Mouse (Mus musculus): ENCODE measurements around the gene Faf2. TPM values are rescaled to one million over a fixed set of nuclear protein-coding genes. Genes with fewer than 3 reads are reported as not detected.

The Faf2 gene
- total and polyA plus RNA-seq, 3 experiments: 31.4 to 39.3 TPM; not detected in 1

DNA sequence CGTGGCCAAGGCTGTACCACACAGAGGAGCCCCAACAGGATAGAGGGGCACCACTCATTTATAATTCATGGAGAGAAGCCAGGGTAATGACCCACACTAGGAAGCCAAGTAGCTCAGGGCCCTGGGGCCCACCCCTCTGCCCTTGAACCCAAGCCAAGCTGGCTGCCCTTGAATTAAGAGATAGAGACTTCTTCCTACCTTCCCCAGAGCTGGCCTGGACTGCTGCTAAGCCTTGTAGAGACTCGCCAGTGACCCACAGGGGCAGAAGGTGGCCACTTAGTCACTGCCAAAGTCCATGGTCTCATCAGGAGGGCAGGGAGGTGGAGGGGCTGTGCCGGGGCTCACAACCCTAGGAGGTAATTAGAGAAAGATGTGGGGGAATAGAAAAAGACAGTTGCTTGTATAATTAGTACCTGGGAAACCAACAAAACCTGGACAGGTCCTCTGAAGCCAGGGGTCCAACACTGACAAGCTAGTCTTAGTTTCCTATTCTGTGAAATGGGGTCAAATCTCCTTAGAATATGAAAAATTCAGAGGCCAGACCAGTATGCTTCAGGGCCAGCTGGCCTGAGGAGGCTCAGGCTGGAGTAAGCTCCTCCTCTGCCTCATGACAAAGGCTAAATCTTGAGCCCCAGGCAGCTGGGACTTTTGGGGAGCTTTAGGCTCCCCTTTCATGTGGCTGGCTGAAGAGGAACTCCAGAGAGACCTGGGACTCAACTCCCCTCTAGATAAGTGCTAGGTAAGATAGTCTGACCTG lies 62.7 kb downstream of the Faf2 start:
- no peaks in the 10 kb centered on the region for H3K27me3 ChIP-seq (ENCODE audit: control insufficient read depth in 1 of 2, insufficient read depth in 2 of 2, low read length in 2 of 2)
- peaks cover 32% of the 10 kb centered on the region for H3K79me2 ChIP-seq (ENCODE audit: control insufficient read depth, insufficient read depth, low read length, poor library complexity)
- no peak overlapping the region for H3K27ac ChIP-seq (ENCODE audit: control insufficient read depth, low read depth, low read length)
- H3K36me3 ChIP-seq (ENCODE audit: control insufficient read depth in 1 of 2, insufficient read depth in 2 of 2, low read length in 2 of 2): peaks cover 13 to 26% of the 10 kb centered on the region in 2 experiments
- H3K9me3 ChIP-seq (replicated peaks; ENCODE audit: insufficient read depth, low read length): no peaks in the 10 kb centered on the region
- no peak overlapping the region for H3K4me3 ChIP-seq (ENCODE audit: control insufficient read depth in 1 of 2, insufficient read depth in 1 of 2, low read depth in 2 of 2, low read length in 2 of 2)
- no peak for DNase-seq (ENCODE audit: low read depth, low spot score)
- H3K9ac ChIP-seq (ENCODE audit: control insufficient read depth, low read depth, low read length, poor library complexity, severe bottlenecking): no peak overlapping the region
- TF ChIP-seq GATA1 (IDR thresholded peaks at IDR 0.05; ENCODE audit: low read depth, low read length) (no peak), USF2 (IDR thresholded peaks at IDR 0.05; ENCODE audit: borderline replicate concordance in 1 of 2, insufficient read depth in 1 of 2, low read depth in 1 of 2, low read length in 2 of 2) (no peak), MYC (IDR thresholded peaks at IDR 0.05; ENCODE audit: low read depth, low read length) (no peak), SMC3 (IDR thresholded peaks at IDR 0.05; ENCODE audit: low read depth, low read length) (no peak), TAL1 (IDR thresholded peaks at IDR 0.05; ENCODE audit: low read length) (no peak), SIN3A (IDR thresholded peaks at IDR 0.05; ENCODE audit: low read length) (no peak), HCFC1 (IDR thresholded peaks at IDR 0.05; ENCODE audit: low read depth, low read length) (no peak), BHLHE40 (IDR thresholded peaks at IDR 0.05; ENCODE audit: borderline replicate concordance, low read depth, low read length) (no peak), ETS1 (IDR thresholded peaks at IDR 0.05; ENCODE audit: low read depth, low read length) (no peak), KAT2A (conservative IDR thresholded peaks at IDR 0.05; ENCODE audit: low read depth, low read length) (no peak), TBP (IDR thresholded peaks at IDR 0.05; ENCODE audit: low read depth, low read length) (no peak), UBTF (IDR thresholded peaks at IDR 0.05; ENCODE audit: borderline replicate concordance, insufficient read depth, low read depth, low read length) (no peak), MXI1 (IDR thresholded peaks at IDR 0.05; ENCODE audit: low read depth, low read length) (no peak), GABPA (IDR thresholded peaks at IDR 0.05; ENCODE audit: low read depth, low read length) (no peak)
- H3K4me1 ChIP-seq (ENCODE audit: control insufficient read depth in 1 of 2, insufficient read depth in 2 of 2, low read length in 2 of 2): peaks cover 4 to 27% of the 10 kb centered on the region in 2 experiments

DNA sequence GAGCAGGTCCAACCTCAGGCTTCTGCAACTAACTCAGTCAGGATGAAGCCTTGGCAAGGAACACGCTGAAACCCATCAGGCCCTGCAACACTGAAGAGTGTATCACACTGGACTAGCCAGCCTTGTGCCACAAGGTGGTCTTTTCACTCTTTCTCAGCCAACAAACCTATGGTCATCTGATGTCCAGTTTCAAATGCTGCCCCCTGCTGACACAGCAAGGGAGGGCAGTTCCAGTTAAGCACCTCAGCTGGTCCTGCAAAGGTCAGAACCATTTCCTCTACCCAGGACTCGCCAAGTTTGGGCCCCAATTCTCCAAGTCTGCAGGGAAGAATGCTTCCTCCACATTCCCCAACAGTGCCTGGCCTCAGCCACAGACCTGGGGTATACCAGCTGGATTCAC lies 63.6 kb downstream of the Faf2 start:
- Histone ChIP-seq H3K4me1 (ENCODE audit: control insufficient read depth in 1 of 2, insufficient read depth in 2 of 2, low read length in 2 of 2) (peaks cover 4 to 27% of the 10 kb centered on the region in 2 experiments), H3K79me2 (ENCODE audit: control insufficient read depth, insufficient read depth, low read length, poor library complexity) (peaks cover 35% of the 10 kb centered on the region), H3K9me3 (replicated peaks; ENCODE audit: insufficient read depth, low read length) (no peaks in the 10 kb centered on the region), H3K9ac (ENCODE audit: control insufficient read depth, low read depth, low read length, poor library complexity, severe bottlenecking) (no peak overlapping the region), H3K27me3 (ENCODE audit: control insufficient read depth in 1 of 2, insufficient read depth in 2 of 2, low read length in 2 of 2) (no peaks in the 10 kb centered on the region), H3K27ac (ENCODE audit: control insufficient read depth, low read depth, low read length) (no peak overlapping the region), H3K36me3 (ENCODE audit: control insufficient read depth in 1 of 2, insufficient read depth in 2 of 2, low read length in 2 of 2) (peaks cover 10 to 26% of the 10 kb centered on the region in 2 experiments; a peak in 3 of 4 replicates), H3K4me3 (ENCODE audit: control insufficient read depth in 1 of 2, insufficient read depth in 1 of 2, low read depth in 2 of 2, low read length in 2 of 2) (no peak overlapping the region)
- TF ChIP-seq CTCF (IDR thresholded peaks at IDR 0.05 in 2 of 3, conservative IDR thresholded peaks at IDR 0.05 in 1 of 3; ENCODE audit: control insufficient read depth in 1 of 3, insufficient read depth in 1 of 3, low read depth in 2 of 3, low read length in 3 of 3, poor library complexity in 1 of 3, severe bottlenecking in 1 of 3) (peak; percentile 38 to 57 (median 42)), RAD21 (IDR thresholded peaks at IDR 0.05; ENCODE audit: low read depth, low read length) (no peak)
- no peak for DNase-seq (ENCODE audit: low read depth, low spot score)
